Mouse (Mus musculus) adrenal gland, postnatal 0 days (tissue): ENCODE data around the gene Igtp. TPM values are rescaled to one million over a fixed set of nuclear protein-coding genes. Genes with fewer than 3 reads are reported as not detected.

Experiments used
- polyA plus RNA-seq: library from polyadenylated mRNA; unstranded; fragments of >200 nt; fragmentation: Nextera tagmentation; extraction: Ambion mirVana; gene quantifications from 2 replicates; pipeline ENCODE4 v1.2.1, GENCODE M21; 2015

Gene Igtp
- 10.6 and 14.0 TPM in 2 replicates for polyA plus RNA-seq

GRCm38 (mm10) chr11:58199229-58200037 is at the start of gene Igtp, which contains the start of gene Irgm2:
Igtp (plus strand) TSS chr11:58199556.
Irgm2 (plus strand) TSS chr11:58199618.

GRCm38 (mm10) chr11:58168167-58168915 is 31.0 kb upstream of the Igtp start, which contains the start of gene Gemin5:
Gemin5 (minus strand) TSS chr11:58168539.

GRCm38 (mm10) chr11:58171459-58172091 is 27.8 kb upstream of the Igtp start, which contains the start of gene Mrpl22:
Mrpl22 (plus strand) TSS chr11:58171661.

Other genes starting within 250 kb of the Igtp start
- gene Larp1, start 190.5 kb upstream of the Igtp start, polyA plus RNA-seq, result 11.1 and 13.5 TPM in 2 replicates
- 0.17 and 1.3 TPM in 2 replicates for gene Gm12248, start 106.4 kb upstream of the Igtp start, polyA plus RNA-seq
- gene Cnot8, start 95.4 kb upstream of the Igtp start, polyA plus RNA-seq, result 57.0 and 74.0 TPM in 2 replicates
- gene Gemin5, start 31.0 kb upstream of the Igtp start, polyA plus RNA-seq, result 4.0 and 6.8 TPM in 2 replicates
- gene Mrpl22, start 27.9 kb upstream of the Igtp start, polyA plus RNA-seq, result 189 and 196 TPM in 2 replicates
- gene Irgm2, start 62 bp downstream of the Igtp start, polyA plus RNA-seq, result 7.7 and 8.3 TPM in 2 replicates
- 0.14 and 0.50 TPM in 2 replicates for gene 4930438A08Rik, start 75.2 kb downstream of the Igtp start, polyA plus RNA-seq
- gene Zfp692, start 107.5 kb downstream of the Igtp start, polyA plus RNA-seq, result 6.3 and 10.3 TPM in 2 replicates
- 56.5 and 56.9 TPM in 2 replicates for gene Zfp672, start 130.8 kb downstream of the Igtp start, polyA plus RNA-seq
- gene Sh3bp5l, start 131.2 kb downstream of the Igtp start, polyA plus RNA-seq, result 28.2 and 38.7 TPM in 2 replicates
- 0.40 and 6.4 TPM in 2 replicates for gene Lypd8, start 179.5 kb downstream of the Igtp start, polyA plus RNA-seq
- gene 1810065E05Rik, start 221.6 kb downstream of the Igtp start, polyA plus RNA-seq, result not detected in 2 replicates
- not detected in 2 replicates for gene Gm12253, start 233.0 kb downstream of the Igtp start, polyA plus RNA-seq